Mouse (Mus musculus) kidney, adult 2 months (tissue): Measurements from ENCODE around the gene Dsn1.

Experiments
- CTCF ChIP-seq: fragments of 200-500 bp; conservative IDR thresholded peaks from 2 replicates; pipeline ENCODE4 v1.5.1; 2011; ENCODE audit warnings: low read depth, mild to moderate bottlenecking, control low read depth, low read length, moderate library complexity, mixed read lengths; ENCODE audit not compliant: insufficient read depth, insufficient read length
- POLR2A ChIP-seq: fragments of 200-500 bp; IDR thresholded peaks from one replicate; pipeline ENCODE4 v1.6.1; 2011; ENCODE audit warnings: low read depth, low read length, control low read depth

DNA sequence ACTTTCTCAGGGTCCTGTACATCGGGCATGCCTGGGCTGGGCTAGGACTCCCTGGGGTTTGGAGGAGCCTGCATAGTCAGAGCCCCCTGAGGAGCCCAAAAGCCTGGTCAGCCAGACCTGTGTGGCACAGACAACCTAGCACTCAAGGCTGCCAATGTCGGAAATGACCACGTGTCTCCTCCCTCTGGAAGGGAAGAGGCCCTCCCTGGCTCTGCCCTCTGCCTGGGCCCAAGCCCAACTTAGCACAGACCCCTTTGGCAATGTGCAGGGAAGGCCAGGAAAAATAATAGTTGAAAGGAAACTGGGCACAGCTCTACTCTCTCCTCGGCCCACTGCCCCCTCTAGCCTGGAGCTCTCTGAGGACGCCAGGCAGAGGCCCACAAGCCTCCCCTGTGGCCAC is 47.9 kb upstream of the Dsn1 start:
- TF ChIP-seq CTCF, result no peak
- TF ChIP-seq POLR2A, result no peak
